8 mouse cellular contexts compared by ENCODE assay signal in genomic region chr1:106759572-106760435, GRCm38 (mm10). TPM values are rescaled to one million over a fixed set of nuclear protein-coding genes. Genes with fewer than 3 reads are reported as not detected.
DNase-seq lines count a peak whose midpoint lies in the region; ATAC-seq lines count a peak whose summit lies in the region.

Gene Kdsr, minus strand, starts transcription at chr1:106759727.

- DNase-seq in adipocyte (ENCODE audit: low spot score): peak; percentile 98
- peak; percentile 97 for DNase-seq in embryo, embryonic 10 days (ENCODE audit: low spot score)
- DNase-seq in gastrocnemius, postnatal 10 days: peak; percentile 95
- peak; percentile 96 for DNase-seq in induced T-regulatory cell, adult 2 months (ENCODE audit: low read depth)
- peak; percentile 95 to 97 for DNase-seq in left cerebral cortex, adult 9 months (ENCODE audit: low spot score in 2 of 2)
- DNase-seq in right cerebral cortex, postnatal 14 days: peak; percentile 97
- peak; percentile 94 to 97 for DNase-seq in urinary bladder, postnatal 36 days (ENCODE audit: low spot score in 2 of 2)

- peak; percentile 90 for ATAC-seq in megakaryocyte progenitor cell, adult 5-6 weeks (replicated peaks; ENCODE audit: poor library complexity)

RNA-seq across cellular contexts. Expression of gene Kdsr, which starts in this region (rescaled TPM):
- 1 to 10 TPM; 5.3 to 7.0 TPM for total RNA-seq in gastrocnemius, postnatal 10 days (2021)
- 11.3 and 12.8 TPM in 2 replicates for total RNA-seq in megakaryocyte progenitor cell, adult 5-6 weeks (2015)
- total RNA-seq in megakaryocyte progenitor cell, adult 5-6 weeks (2017): 32.4 and 36.6 TPM in 2 replicates

Comparison
In these comparisons a context has a peak if more than half of its experiments do, and no peak if none do; other contexts are left out.
1. Peak in every context shown above with its lines: DNase-seq and ATAC-seq.